Mouse (Mus musculus) midbrain, embryonic 14.5 days (tissue): Measurements from ENCODE around the gene D630003M21Rik. TPM values are rescaled to one million over a fixed set of nuclear protein-coding genes. Genes with fewer than 3 reads are reported as not detected.

ENCODE experiments used
- ATAC-seq: fragments of 200-750 bp; cut with Nextera tagmentation; 2 replicates; pipeline ENCODE4 v1.8.0; 2017; ENCODE audit warnings: moderate number of reproducible peaks, moderate library complexity; ENCODE audit not compliant: low FRiP score, low TSS enrichment
- DNase-seq: peaks from one replicate; pipeline ENCODE4 v3.0.0-alpha.2; 2015
- H3K27ac ChIP-seq: fragments of 300-500 bp; sonication (generic); replicated peaks from 2 replicates; pipeline ENCODE4 v1.5.1; 2014; ENCODE audit warnings: mild to moderate bottlenecking, low read depth, low read length, moderate library complexity
- H3K27me3 ChIP-seq: fragments of 300-500 bp; sonication (generic); 2 replicates; pipeline ENCODE4 v1.6.1; 2014; ENCODE audit warnings: low read length, control low read depth, mixed read lengths; ENCODE audit not compliant: control insufficient read depth, insufficient read depth
- H3K36me3 ChIP-seq: fragments of 300-500 bp; sonication (generic); 2 replicates; pipeline ENCODE4 v1.6.1; 2014; ENCODE audit warnings: low read length, control low read depth; ENCODE audit not compliant: control insufficient read depth, insufficient read depth
- H3K4me1 ChIP-seq: fragments of 300-500 bp; sonication (generic); 2 replicates; pipeline ENCODE4 v1.6.1; 2014; ENCODE audit warnings: mild to moderate bottlenecking, antibody characterized with exemption, low read length, control low read depth; ENCODE audit not compliant: control insufficient read depth, insufficient read depth
- H3K4me2 ChIP-seq: fragments of 300-500 bp; sonication (generic); 2 replicates; pipeline ENCODE4 v1.6.1; 2014; ENCODE audit warnings: mild to moderate bottlenecking, low read length, moderate library complexity
- H3K4me3 ChIP-seq: fragments of 300-500 bp; sonication (generic); replicated peaks from 2 replicates; pipeline ENCODE4 v1.5.1; 2014; ENCODE audit warnings: low read depth, low read length
- H3K9ac ChIP-seq: fragments of 300-500 bp; sonication (generic); replicated peaks from 2 replicates; pipeline ENCODE4 v1.6.1; 2014; ENCODE audit warnings: mild to moderate bottlenecking, low read length, moderate library complexity
- H3K9me3 ChIP-seq: fragments of 300-500 bp; sonication (generic); 2 replicates; pipeline ENCODE4 v1.6.1; 2016; ENCODE audit warnings: low read length, control low read depth, mixed read lengths; ENCODE audit not compliant: control insufficient read depth
- WGBS: fragments of 180-500 bp; shearing (Covaris S2); extraction: QIAGEN DNeasy Blood & Tissue Kit; methylation state at CpG from one replicate; pipeline ENCODE4 v1.1.7; 2014; 5-methylcytosine and 5-hydroxymethylcytosine counted together
- polyA plus RNA-seq: library from polyadenylated mRNA; unstranded; fragments of >200 nt; fragmentation: Nextera tagmentation; extraction: Ambion mirVana; gene quantifications from 2 replicates; pipeline ENCODE4 v1.2.1, GENCODE M21; 2014

Gene D630003M21Rik
- polyA plus RNA-seq, 1 experiment from 2014 or later: 1.4 TPM

DNA sequence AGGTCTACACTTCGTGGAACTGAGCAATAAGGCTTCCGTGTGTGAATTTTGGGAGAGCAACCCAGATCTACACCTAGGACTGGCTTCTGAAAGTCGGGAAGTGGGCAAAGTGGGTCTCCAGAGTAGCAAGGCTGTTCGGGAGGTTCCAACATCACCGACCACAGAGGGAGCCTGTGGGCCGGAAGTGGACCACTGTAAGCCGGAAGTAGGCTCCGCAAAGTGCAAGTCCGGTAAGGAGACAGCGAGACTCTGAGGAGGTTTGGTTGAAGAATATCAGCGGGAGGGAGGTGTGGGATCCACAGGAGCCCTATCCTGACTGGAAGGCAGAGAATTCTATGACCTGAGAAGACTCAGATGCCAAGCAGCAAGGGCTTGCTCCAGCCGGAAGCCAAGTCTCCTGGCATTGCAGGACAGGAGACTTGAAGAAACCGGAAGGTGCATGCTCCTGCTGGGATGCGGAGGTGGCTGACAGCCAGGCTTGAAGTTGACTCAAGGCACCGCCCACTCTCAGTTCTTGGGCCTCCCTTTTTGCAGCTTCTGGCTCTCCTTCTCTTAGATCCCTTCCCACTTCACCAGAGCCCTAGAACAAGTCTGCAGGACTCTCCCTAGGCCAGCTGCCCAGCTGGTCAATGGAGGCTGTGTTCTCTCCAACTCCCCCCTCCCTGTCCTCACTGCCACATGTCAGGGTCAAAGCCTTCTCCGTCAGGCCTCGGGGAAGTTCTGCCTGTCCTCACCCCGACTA is 14.3 kb upstream of the D630003M21Rik start:
- Histone ChIP-seq H3K36me3 (no peaks in the 10 kb centered on the region), H3K4me3 (no peak overlapping the region), H3K4me1 (no peaks in the 10 kb centered on the region), H3K9ac (no peak overlapping the region), H3K27me3 (no peaks in the 10 kb centered on the region), H3K9me3 (no peaks in the 10 kb centered on the region), H3K4me2 (no peak overlapping the region), H3K27ac (no peak overlapping the region)
- WGBS: 83% methylated on average over 18 of the region's 18 CpGs
- no peak for ATAC-seq
- no peak for DNase-seq

DNA sequence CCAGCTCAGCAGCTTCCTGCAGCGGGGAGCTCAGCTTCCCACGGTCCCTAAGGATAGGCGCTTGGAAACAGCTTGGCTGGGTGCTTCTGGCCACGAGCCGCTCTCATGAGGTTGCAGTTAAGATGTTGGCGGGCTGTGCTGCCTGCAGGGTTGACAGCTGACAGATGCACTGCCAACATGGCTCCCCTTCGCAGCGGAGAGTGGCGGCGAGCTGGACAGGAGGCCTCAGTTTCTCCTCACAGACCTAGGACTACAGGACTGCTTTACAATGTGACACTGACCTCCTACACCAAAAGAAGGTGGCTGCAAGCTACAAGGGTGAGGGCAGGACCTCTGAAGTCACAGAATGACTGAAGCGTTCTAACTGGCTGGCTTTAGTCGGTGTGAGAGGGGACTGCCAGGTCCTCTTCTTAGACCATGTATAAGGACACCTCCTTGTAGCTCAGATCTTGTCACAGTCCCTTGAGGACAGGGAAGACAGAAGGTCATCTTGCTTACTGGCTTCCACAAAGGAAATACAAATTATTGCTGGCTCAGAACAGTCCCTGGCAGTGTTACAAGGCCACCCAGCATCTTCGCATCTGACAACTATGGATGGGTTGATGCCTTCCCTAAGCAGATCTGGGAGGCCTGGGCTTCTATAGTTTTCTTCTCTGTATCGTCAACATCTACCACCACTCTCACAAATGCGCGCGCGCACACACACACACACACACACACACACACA is 13.3 kb upstream of the D630003M21Rik start:
- DNase-seq (no peak), ATAC-seq (no peak)
- H3K9me3 ChIP-seq: no peaks in the 10 kb centered on the region
- H3K27ac ChIP-seq: no peak overlapping the region
- no peak overlapping the region for H3K4me2 ChIP-seq
- no peaks in the 10 kb centered on the region for H3K36me3 ChIP-seq
- H3K27me3 ChIP-seq: no peaks in the 10 kb centered on the region
- H3K4me1 ChIP-seq: no peaks in the 10 kb centered on the region
- H3K9ac ChIP-seq: no peak overlapping the region
- 91% methylated on average over 18 of the region's 18 CpGs for WGBS
- H3K4me3 ChIP-seq: no peak overlapping the region

GRCm38 (mm10) chr2:158241126-158241738 is 12.2 kb upstream of the D630003M21Rik start:
- H3K27ac ChIP-seq: no peak overlapping the region
- no peaks in the 10 kb centered on the region for H3K27me3 ChIP-seq
- H3K4me2 ChIP-seq: no peak overlapping the region
- ATAC-seq: no peak
- H3K9ac ChIP-seq: no peak overlapping the region
- no peaks in the 10 kb centered on the region for H3K36me3 ChIP-seq
- H3K4me3 ChIP-seq: no peak overlapping the region
- H3K4me1 ChIP-seq: no peaks in the 10 kb centered on the region
- no peaks in the 10 kb centered on the region for H3K9me3 ChIP-seq
- 37% methylated on average over 5 of the region's 5 CpGs for WGBS
- peak; percentile 19 for DNase-seq

DNA sequence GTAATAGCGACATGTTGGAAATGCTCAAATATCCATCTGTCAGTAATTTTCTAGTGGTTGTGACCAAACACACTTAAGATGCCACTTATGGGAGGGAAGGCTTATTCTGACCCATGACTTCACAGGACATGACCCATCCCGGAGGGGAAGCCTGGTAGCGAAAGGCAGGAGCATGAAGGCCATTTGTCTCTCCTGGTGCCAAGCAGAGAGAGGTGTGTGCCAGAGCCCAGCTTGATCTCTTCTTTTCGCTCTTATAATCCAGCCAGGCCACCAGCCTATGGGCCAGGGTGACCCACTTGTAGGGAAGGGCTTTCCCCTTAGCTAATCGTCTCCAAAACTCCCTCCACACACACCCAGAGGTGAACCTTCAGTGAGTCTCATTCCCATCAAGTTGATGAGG is 9.1 kb upstream of the D630003M21Rik start:
- no peak for ATAC-seq

GRCm38 (mm10) chr2:158236698-158237097 is 7.7 kb upstream of the D630003M21Rik start:
- no peaks in the 10 kb centered on the region for H3K36me3 ChIP-seq
- H3K4me2 ChIP-seq: no peak overlapping the region
- no peak overlapping the region for H3K4me3 ChIP-seq
- H3K27me3 ChIP-seq: no peaks in the 10 kb centered on the region
- DNase-seq (no peak), ATAC-seq (no peak)
- H3K4me1 ChIP-seq: no peaks in the 10 kb centered on the region
- H3K9me3 ChIP-seq: no peaks in the 10 kb centered on the region
- H3K9ac ChIP-seq: no peak overlapping the region
- H3K27ac ChIP-seq: no peak overlapping the region

More for the DNA sequence above, 9.1 kb upstream of the D630003M21Rik start:
- no peak overlapping the region for H3K4me3 ChIP-seq
- H3K36me3 ChIP-seq: no peaks in the 10 kb centered on the region
- H3K9me3 ChIP-seq: no peaks in the 10 kb centered on the region
- H3K4me2 ChIP-seq: no peak overlapping the region
- no peaks in the 10 kb centered on the region for H3K4me1 ChIP-seq
- no peaks in the 10 kb centered on the region for H3K27me3 ChIP-seq
- no peak for DNase-seq
- H3K27ac ChIP-seq: no peak overlapping the region
- H3K9ac ChIP-seq: no peak overlapping the region
- WGBS: 93% methylated on average over 5 of the region's 5 CpGs

DNA sequence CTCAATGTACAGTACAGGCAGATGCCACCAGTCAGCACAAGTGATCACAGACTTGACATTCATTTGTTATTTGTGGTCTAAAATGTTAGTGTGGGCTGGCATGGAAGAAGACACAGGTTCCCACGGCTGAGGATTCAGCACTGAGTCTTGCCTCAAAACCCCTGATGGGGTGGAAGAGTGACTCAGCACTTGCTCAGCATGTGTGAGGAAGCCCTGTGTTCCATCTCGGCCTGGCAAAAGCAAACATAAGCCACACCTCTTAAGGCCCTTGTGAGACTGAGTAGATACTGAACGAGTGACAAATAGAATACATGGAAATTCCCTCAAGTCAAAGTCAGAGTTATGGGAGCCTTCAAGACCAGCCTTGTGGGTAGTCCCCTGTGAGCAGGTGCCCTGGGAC is 4.1 kb upstream of the D630003M21Rik start:
- no peaks in the 10 kb centered on the region for H3K36me3 ChIP-seq
- H3K9ac ChIP-seq: no peak overlapping the region
- ATAC-seq: no peak
- H3K4me1 ChIP-seq: peaks cover 10% of the 10 kb centered on the region; the same call in 1 of the 2 replicates
- H3K4me3 ChIP-seq: no peak overlapping the region
- WGBS: 78% methylated on average over 3 of the region's 3 CpGs
- no peaks in the 10 kb centered on the region for H3K27me3 ChIP-seq
- no peak overlapping the region for H3K27ac ChIP-seq
- no peak for DNase-seq
- no peak overlapping the region for H3K4me2 ChIP-seq
- no peaks in the 10 kb centered on the region for H3K9me3 ChIP-seq

DNA sequence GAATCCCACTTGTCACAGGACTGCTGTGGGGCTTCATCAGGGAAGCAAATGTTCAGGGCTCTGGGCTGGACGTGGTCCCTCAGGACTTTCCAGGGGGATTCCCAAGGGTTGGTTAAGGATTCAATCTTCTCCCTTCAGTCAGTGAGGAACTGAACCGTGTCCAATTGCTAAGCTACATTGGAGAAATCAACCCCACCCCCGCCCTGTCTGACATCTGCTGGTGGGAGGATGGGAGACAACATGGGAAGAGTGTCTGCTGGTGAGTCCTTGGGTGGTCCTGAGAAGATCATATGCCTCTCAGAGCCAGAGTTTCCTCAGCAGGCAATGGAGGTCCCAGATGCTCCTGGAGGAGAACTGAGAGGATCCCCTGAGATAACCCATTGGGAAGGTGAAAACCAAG is 3.4 kb upstream of the D630003M21Rik start:
- WGBS: 43% methylated on average over 3 of the region's 3 CpGs

DNA sequence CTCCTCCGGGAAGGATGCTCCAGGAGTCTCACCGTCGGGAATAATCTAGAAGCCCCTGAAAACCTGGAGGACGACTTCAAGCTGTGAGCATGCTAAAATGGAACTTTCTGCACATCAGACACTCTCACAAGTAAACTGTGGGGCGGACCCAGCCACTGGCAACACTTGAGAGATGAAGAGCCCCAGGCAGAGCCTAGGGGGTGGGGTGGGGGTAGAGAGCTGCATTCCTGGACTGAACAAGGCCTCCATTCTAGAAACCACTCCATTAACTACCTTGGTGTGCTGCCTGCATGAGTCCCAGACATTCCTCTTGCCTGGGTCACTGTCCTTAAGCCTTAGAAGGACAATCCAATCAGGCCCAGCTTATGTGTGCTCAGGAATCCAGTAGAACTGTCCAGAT is 2.0 kb upstream of the D630003M21Rik start:
- 23% methylated on average over 5 of the region's 5 CpGs for WGBS
- Histone ChIP-seq H3K4me1 (peaks cover 10% of the 10 kb centered on the region; the same call in 1 of the 2 replicates), H3K36me3 (no peaks in the 10 kb centered on the region), H3K4me2 (no peak overlapping the region), H3K27ac (no peak overlapping the region), H3K9ac (no peak overlapping the region), H3K4me3 (no peak overlapping the region), H3K9me3 (no peaks in the 10 kb centered on the region), H3K27me3 (no peaks in the 10 kb centered on the region)
- no peak for ATAC-seq
- DNase-seq: no peak

More for the DNA sequence above, 3.4 kb upstream of the D630003M21Rik start:
- Histone ChIP-seq H3K4me3 (no peak overlapping the region), H3K27me3 (no peaks in the 10 kb centered on the region), H3K9me3 (no peaks in the 10 kb centered on the region), H3K4me2 (no peak overlapping the region), H3K27ac (no peak overlapping the region), H3K9ac (no peak overlapping the region), H3K4me1 (peaks cover 10% of the 10 kb centered on the region; the same call in 1 of the 2 replicates), H3K36me3 (no peaks in the 10 kb centered on the region)
- ATAC-seq (no peak), DNase-seq (no peak)
